Mouse (Mus musculus): ENCODE measurements around the gene Uso1. TPM values are rescaled to one million over a fixed set of nuclear protein-coding genes. Genes with fewer than 3 reads are reported as not detected.
A peak's percentile ranks its signal among the peaks of the same experiment; 100 is the strongest.

Uso1 gene
- 44.8 and 46.2 TPM in 2 replicates for polyA plus RNA-seq (2012; rRNA removed)

DNA sequence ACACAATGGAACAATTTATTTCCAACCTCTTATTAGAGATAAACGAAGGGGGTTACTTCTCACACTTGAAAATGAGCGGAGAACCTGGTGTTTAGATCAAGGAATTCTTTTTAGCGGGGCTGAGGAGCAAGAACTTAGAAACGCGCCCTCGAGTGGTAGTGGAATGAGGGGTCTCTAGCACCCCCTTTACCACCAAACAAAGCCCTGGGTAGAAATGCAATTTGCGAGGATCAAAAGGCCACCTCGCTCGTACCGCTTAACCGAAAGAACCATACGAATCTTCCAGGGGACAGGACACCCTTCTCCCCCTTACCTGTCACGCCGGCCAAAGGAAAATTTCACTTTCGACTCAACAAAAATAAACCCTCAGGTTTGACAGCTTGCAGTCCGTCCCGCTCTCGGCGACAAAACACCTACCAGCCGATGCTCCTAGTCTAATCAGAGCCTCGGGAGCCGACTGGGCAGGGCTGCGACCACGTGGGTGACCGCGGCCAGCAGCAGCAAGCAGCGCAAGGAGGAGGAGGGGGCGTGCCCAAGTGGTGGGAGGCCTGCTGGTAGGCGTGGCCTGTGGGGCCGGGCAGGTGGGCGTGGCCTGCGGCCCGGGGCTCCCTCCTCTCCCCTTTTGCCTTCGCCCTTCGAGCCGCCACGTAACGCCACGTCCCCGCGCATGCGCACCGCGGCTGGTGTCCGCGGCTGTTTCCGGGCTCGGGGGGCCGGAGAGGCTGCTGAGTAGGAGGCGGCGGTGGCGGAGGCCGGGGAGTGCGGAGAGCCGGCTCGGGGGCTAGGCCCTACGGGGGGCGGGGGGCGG lies at the start of gene Uso1:
TSS of gene Uso1 (plus strand) at position 700 of the 808 bp plus-strand sequence.
- no peak within 1 kb of the TSS; the same call in 1 of the 2 replicates for H3K27ac ChIP-seq (ENCODE audit: insufficient read depth, low read length)
- no peak for TF ChIP-seq CTCF (IDR thresholded peaks at IDR 0.05; ENCODE audit: extremely low read depth, insufficient read depth, low read length)
- peak; percentile 57; the same call in 1 of the 2 replicates for TF ChIP-seq POLR2A (IDR thresholded peaks at IDR 0.05; ENCODE audit: extremely low read depth, insufficient read depth, low read length)
- peak within 1 kb of the TSS; percentile 65 for H3K4me3 ChIP-seq (ENCODE audit: insufficient read depth, low read length)
- H3K4me1 ChIP-seq (ENCODE audit: control insufficient read depth, insufficient read depth, low read length), result peaks cover 4% of the 10 kb centered on the region

DNA sequence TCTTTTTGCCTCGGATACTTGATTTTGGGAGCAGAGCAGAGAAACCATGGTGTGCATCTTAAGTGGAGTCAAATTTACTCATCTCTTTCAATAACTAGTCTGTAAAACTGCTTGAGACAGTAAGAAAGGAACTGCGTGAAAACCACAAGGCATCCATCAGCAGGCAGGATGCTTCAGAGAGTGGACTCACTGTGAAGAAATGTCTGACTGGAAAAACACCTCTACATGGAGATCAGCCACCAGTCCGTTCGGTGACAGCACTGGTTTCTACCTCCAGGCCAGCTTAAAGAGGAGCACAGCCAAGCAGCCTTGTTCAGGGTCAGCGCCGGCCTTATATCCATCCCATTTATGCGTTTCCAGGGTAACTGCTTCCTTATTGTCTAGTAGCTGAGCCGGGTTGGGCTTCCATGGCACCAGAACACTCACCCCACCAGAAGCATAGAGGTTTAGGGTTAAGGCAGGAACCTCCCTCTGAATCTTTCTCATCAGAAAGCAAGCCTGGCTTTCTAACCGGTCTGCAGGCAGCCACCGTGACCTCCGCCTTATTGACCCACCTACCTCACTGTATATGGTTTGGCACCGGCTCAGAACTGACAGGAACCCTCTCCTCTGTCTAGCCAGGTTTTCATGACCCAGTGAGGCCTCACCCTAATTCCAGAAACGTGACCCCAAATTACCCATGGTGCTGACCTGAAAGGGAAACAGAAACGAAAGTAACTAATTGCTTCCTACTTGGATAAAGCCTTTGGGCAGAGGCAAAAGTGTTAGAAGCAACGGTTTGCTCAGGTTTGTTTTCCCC lies 44.3 kb upstream of the Uso1 start:
- H3K4me1 ChIP-seq (ENCODE audit: control insufficient read depth, insufficient read depth, low read length), result no peaks in the 10 kb centered on the region
- H3K27ac ChIP-seq (ENCODE audit: insufficient read depth, low read length), result no peak overlapping the region
- TF ChIP-seq POLR2A (IDR thresholded peaks at IDR 0.05; ENCODE audit: extremely low read depth, insufficient read depth, low read length), result no peak
- no peak for TF ChIP-seq CTCF (IDR thresholded peaks at IDR 0.05; ENCODE audit: extremely low read depth, insufficient read depth, low read length)

DNA sequence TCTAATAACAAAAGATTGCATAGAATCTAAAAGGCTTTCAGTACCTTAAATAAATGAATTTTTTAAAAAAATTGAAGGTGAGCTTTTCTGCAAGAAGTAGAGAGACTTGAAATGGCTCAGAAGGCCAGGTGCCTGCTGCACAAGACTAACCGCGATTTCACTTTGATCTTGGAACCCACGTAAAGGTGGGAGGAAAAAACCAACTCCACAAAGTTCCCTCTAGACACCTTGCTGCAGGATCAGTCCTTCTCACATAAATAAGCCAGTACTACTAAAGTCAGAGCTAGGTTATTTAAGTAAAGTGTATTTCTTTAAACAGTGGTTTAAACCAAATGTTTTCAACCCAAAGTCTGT lies 43.7 kb upstream of the Uso1 start:
- H3K4me3 ChIP-seq (ENCODE audit: insufficient read depth, low read length), result no peak overlapping the region
- H3K27ac ChIP-seq (ENCODE audit: insufficient read depth, low read length), result no peak overlapping the region
- no peak for TF ChIP-seq POLR2A (IDR thresholded peaks at IDR 0.05; ENCODE audit: extremely low read depth, insufficient read depth, low read length)
- TF ChIP-seq CTCF (IDR thresholded peaks at IDR 0.05; ENCODE audit: extremely low read depth, insufficient read depth, low read length), result no peak
- no peaks in the 10 kb centered on the region for H3K4me1 ChIP-seq (ENCODE audit: control insufficient read depth, insufficient read depth, low read length)

More for the DNA sequence above, 44.3 kb upstream of the Uso1 start:
- H3K4me3 ChIP-seq (ENCODE audit: insufficient read depth, low read length), result no peak overlapping the region

DNA sequence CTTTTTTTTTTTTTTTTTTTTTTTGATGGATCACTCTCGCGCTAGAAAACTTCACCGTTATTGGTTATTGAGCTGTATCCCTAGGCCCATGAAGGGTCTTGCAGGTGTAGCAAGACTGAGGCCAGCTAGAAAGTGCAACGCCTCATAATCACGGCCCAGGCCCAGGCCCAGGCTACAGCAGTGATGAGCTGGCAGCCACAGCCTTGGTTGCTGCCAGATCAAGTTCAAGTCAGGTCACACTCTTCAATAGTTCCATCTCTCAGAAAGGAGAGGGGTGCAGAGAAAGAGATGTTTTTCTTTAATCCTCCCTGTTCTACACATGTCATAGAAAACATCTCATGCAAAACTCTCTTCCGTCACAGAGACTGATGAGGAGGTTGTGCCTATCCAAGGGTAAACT lies 41.0 kb upstream of the Uso1 start:
- TF ChIP-seq POLR2A (IDR thresholded peaks at IDR 0.05; ENCODE audit: extremely low read depth, insufficient read depth, low read length), result no peak
- no peak for TF ChIP-seq CTCF (IDR thresholded peaks at IDR 0.05; ENCODE audit: extremely low read depth, insufficient read depth, low read length)
- no peak overlapping the region for H3K4me3 ChIP-seq (ENCODE audit: insufficient read depth, low read length)

DNA sequence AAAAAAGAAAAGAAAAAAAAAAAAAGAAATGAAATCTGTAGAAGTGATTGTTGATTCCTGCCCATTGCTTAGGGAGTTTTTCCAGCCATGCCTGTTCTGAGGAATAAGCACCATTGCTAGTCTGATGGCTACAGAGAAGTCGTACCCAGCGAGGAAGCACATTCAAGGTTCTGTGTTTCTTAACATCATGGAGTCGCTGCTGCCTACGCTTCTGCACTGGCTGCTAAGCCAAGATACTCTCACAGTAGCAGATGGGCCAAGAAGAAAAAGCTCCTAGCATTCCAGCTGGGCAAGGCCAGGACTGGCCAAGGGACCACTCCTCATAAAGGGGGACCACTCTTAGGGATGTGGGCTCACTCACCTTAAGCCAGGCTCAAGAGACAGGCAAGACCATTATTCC lies 40.0 kb upstream of the Uso1 start:
- Histone ChIP-seq H3K4me3 (ENCODE audit: insufficient read depth, low read length) (no peak overlapping the region), H3K27ac (ENCODE audit: insufficient read depth, low read length) (no peak overlapping the region), H3K4me1 (ENCODE audit: control insufficient read depth, insufficient read depth, low read length) (no peaks in the 10 kb centered on the region)
- TF ChIP-seq CTCF (IDR thresholded peaks at IDR 0.05; ENCODE audit: extremely low read depth, insufficient read depth, low read length), result no peak
- no peak for TF ChIP-seq POLR2A (IDR thresholded peaks at IDR 0.05; ENCODE audit: extremely low read depth, insufficient read depth, low read length)

More for the DNA sequence above, 41.0 kb upstream of the Uso1 start:
- Histone ChIP-seq H3K27ac (ENCODE audit: insufficient read depth, low read length) (no peak overlapping the region), H3K4me1 (ENCODE audit: control insufficient read depth, insufficient read depth, low read length) (no peaks in the 10 kb centered on the region)

DNA sequence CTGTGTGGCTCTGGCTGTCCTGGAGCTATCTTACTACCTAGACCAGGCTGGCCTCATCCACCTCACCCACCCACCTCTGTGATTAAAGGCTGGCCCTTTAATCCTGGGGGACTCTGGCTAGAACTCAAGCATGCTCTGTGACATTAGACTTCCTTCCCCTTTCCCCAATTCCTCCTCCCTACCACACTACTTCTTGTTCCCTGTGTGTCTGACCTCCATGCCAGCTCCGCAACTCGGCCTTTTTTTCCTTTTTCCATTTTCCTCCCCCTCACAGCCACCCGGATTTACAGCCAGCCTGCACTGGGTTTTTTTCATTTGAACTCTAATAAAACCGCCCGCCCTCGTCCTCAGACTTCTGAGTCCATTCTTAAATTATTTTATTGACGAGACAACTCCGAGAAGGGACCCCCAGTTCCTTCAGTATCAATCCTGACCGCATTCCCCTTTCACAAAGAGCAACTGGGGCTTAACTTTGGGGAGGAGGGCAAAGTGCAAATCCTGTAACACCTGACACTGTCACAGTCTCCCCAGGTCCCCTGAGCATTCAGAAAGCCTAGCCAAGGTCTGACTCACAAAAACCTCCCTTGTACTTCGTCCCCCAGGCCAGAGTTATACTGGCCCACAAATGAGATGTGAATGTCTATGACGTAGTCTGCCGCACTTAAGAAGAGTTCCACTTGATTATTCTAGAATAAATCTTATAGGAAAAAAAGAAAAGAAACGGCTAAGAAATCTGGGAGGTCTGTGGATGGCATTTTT lies 39.2 kb upstream of the Uso1 start:
- Histone ChIP-seq H3K4me3 (ENCODE audit: insufficient read depth, low read length) (no peak overlapping the region), H3K27ac (ENCODE audit: insufficient read depth, low read length) (no peak overlapping the region), H3K4me1 (ENCODE audit: control insufficient read depth, insufficient read depth, low read length) (no peaks in the 10 kb centered on the region)
- TF ChIP-seq CTCF (IDR thresholded peaks at IDR 0.05; ENCODE audit: extremely low read depth, insufficient read depth, low read length) (no peak), POLR2A (IDR thresholded peaks at IDR 0.05; ENCODE audit: extremely low read depth, insufficient read depth, low read length) (no peak)

DNA sequence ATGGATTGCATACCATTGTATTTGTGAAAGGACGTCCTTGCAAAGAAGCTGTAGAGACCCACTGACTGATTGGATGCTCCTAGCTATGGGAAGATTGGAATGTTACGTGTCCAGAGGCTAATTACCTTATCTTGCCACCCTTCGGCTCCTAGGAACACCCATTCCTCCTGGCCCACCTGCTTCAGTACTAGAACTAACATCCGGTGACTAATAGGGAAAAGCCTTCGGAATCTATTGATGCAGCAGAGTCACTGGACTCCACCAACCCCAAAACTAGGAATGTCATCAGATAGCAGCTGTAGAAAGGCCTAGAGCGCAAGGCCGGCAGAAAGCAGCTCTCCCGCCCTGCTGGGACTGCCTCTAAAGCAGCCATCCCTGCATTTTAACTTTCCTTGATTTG lies 36.1 kb upstream of the Uso1 start:
- no peak overlapping the region for H3K4me3 ChIP-seq (ENCODE audit: insufficient read depth, low read length)
- H3K27ac ChIP-seq (ENCODE audit: insufficient read depth, low read length), result no peak overlapping the region
- H3K4me1 ChIP-seq (ENCODE audit: control insufficient read depth, insufficient read depth, low read length), result 0 out of 2 replicates have a peak, but pooled peaks cover 1% of the 10 kb centered on the region
- TF ChIP-seq CTCF (IDR thresholded peaks at IDR 0.05; ENCODE audit: extremely low read depth, insufficient read depth, low read length), result no peak
- TF ChIP-seq POLR2A (IDR thresholded peaks at IDR 0.05; ENCODE audit: extremely low read depth, insufficient read depth, low read length), result no peak

DNA sequence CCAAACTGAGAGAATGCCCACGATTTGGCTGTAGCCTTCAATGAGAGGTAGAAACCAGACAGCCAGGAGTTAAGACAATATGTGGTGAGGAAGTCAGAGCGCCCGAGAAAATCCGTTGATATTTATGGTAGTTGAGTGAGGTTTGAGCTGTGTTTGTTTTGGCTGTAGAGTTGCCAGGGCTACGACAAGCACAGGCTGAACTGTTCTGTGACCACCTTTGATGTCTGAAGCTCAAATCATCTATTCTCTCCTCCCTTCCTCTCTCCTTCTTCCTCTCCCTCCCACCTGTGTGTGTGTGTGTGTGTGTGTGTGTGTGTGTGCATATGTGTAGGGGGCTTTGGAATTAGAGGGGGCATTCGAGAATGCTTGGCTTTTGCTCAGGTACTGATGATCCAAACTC lies 34.7 kb upstream of the Uso1 start:
- no peak for TF ChIP-seq POLR2A (IDR thresholded peaks at IDR 0.05; ENCODE audit: extremely low read depth, insufficient read depth, low read length)
- no peak for TF ChIP-seq CTCF (IDR thresholded peaks at IDR 0.05; ENCODE audit: extremely low read depth, insufficient read depth, low read length)
- no peak overlapping the region for H3K27ac ChIP-seq (ENCODE audit: insufficient read depth, low read length)
- no peak overlapping the region for H3K4me3 ChIP-seq (ENCODE audit: insufficient read depth, low read length)
- H3K4me1 ChIP-seq (ENCODE audit: control insufficient read depth, insufficient read depth, low read length), result 0 out of 2 replicates have a peak, but pooled peaks cover 1% of the 10 kb centered on the region

DNA sequence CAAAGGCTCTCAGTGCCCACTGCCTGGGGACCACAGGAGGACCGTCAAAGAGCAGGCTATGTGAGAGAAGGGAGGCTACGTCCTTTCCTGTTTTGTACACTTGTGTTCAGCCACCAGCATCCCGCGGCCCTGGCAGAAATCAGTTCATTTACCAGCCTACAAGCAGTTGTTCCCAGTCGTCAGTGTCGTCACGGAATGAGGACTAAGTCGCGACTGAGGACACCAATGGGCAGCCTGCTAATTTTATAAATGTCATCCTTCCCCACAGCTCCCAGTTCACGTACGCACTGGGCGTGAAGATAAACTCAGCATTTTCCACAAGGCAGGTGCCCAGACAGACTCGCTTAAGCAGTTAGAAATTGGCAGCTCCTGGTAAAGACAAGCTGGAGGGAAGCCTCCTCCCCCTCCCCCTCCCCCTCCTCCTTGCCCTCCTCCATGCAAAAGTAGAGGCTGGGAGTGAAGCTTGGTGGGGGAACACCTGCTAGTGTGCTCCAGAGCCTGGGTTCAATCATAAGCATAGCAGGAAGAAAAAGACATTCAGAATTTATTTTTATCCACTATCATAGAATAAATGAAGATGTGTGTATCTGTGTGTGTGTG lies 33.8 kb upstream of the Uso1 start:
- H3K4me3 ChIP-seq (ENCODE audit: insufficient read depth, low read length), result no peak overlapping the region

More for the DNA sequence above, 33.8 kb upstream of the Uso1 start:
- no peak for TF ChIP-seq POLR2A (IDR thresholded peaks at IDR 0.05; ENCODE audit: extremely low read depth, insufficient read depth, low read length)
- TF ChIP-seq CTCF (IDR thresholded peaks at IDR 0.05; ENCODE audit: extremely low read depth, insufficient read depth, low read length), result no peak
- Histone ChIP-seq H3K4me1 (ENCODE audit: control insufficient read depth, insufficient read depth, low read length) (0 out of 2 replicates have a peak, but pooled peaks cover 1% of the 10 kb centered on the region), H3K27ac (ENCODE audit: insufficient read depth, low read length) (no peak overlapping the region)
